Mouse (Mus musculus): ENCODE measurements around the gene Pald1.

DNA sequence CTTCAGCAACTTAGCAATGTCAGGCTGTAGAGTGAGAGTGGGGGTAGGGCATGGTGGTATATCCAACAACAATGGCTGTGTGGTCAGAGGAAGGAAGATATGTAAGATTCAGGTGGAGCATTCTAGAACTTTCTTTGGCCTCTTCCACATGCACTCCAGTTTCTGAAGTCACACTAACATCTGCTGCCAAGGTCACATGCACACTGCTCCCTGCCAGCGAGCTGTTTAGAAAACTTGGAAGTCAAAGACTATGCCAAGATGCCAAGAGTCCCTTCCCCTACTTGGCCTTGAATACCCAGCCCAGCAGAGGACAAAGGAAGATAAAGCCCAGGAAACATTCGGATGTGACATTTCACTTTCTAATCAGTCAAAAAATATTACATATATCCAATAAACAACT is 19.6 kb upstream of the Pald1 start:
- TF ChIP-seq POLR2A (IDR thresholded peaks at IDR 0.05; ENCODE audit: low read depth, low read length) (no peak), CTCF (IDR thresholded peaks at IDR 0.05; ENCODE audit: extremely low read depth, insufficient read depth, insufficient read length, insufficient replicate concordance) (no peak)

Measured in spleen, adult 2 months (tissue).